In genomic region chr17:84778477-84778978, GRCm38 (mm10) we compare ENCODE assay signal across 29 mouse cellular contexts. TPM values are rescaled to one million over a fixed set of nuclear protein-coding genes. Genes with fewer than 3 reads are reported as not detected.
DNase-seq lines count a peak whose midpoint lies in the region; ATAC-seq and TF ChIP-seq lines count a peak whose summit lies in the region.
"Had no signal": no experiment of that assay in that cellular context is flagged by ENCODE, and none has a peak within 500 bp of the region (broad histone marks: within the 10 kb centered on the region; RNA-seq: fewer than 3 reads in every experiment).

No protein-coding gene starts in this region.

- no peak overlapping the region for H3K4me3 ChIP-seq in liver, embryonic 14.5 days (ENCODE audit: insufficient read depth in 1 of 2, low read depth in 2 of 2, low read length in 2 of 2)
- H3K4me3 ChIP-seq in midbrain, postnatal 0 days (ENCODE audit: low read depth, low read length) = no peak overlapping the region
- H3K4me3 ChIP-seq in kidney, embryonic 14.5 days (ENCODE audit: low read length) = no peak overlapping the region
- H3K4me3 ChIP-seq: forebrain, embryonic 13.5 days; heart, embryonic 12.5 days; hindbrain, embryonic 10.5 days; limb, embryonic 10.5 days; limb, embryonic 15.5 days; lung, embryonic 15.5 days; midbrain, embryonic 12.5 days had no signal

- H3K4me1 ChIP-seq in liver, embryonic 14.5 days (replicated peaks; ENCODE audit: control insufficient read depth in 2 of 2, insufficient read depth in 2 of 2, low read length in 1 of 2) = peaks cover 36 to 40% of the 10 kb centered on the region in 2 experiments
- no peaks in the 10 kb centered on the region for H3K4me1 ChIP-seq in midbrain, postnatal 0 days (ENCODE audit: insufficient read depth, low read length)
- no peaks in the 10 kb centered on the region for H3K4me1 ChIP-seq in kidney, embryonic 14.5 days (ENCODE audit: control insufficient read depth, insufficient read depth, low read length)
- H3K4me1 ChIP-seq: forebrain, embryonic 13.5 days; hindbrain, embryonic 10.5 days; limb, embryonic 10.5 days; limb, embryonic 15.5 days; lung, embryonic 15.5 days; midbrain, embryonic 12.5 days had no signal

- H3K9ac ChIP-seq in liver, embryonic 14.5 days (replicated peaks) = no peak overlapping the region
- H3K9ac ChIP-seq in midbrain, postnatal 0 days (replicated peaks; ENCODE audit: low read length, poor library complexity, severe bottlenecking) = no peak overlapping the region
- H3K9ac ChIP-seq in kidney, embryonic 14.5 days (ENCODE audit: low read depth, low read length) = no peak overlapping the region
- H3K9ac ChIP-seq: heart, embryonic 12.5 days; limb, embryonic 15.5 days; lung, embryonic 15.5 days; midbrain, embryonic 12.5 days had no signal

- 0 out of 2 replicates have a peak, but pooled peaks have one; percentile 11 for ATAC-seq in erythroid progenitor cell, adult 5-6 weeks (replicated peaks; ENCODE audit: low FRiP score, poor library complexity, severe bottlenecking)
- no peak for ATAC-seq in liver, embryonic 14.5 days (ENCODE audit: insufficient read depth)
- ATAC-seq in megakaryocyte-erythroid progenitor cell, adult 5-6 weeks (replicated peaks; ENCODE audit: low FRiP score, low TSS enrichment, poor library complexity, severe bottlenecking) = peak; percentile 44
- ATAC-seq in activated CD4-positive, CD25-positive, alpha-beta regulatory T cell, adult 4 months = no peak
- no peak for ATAC-seq in midbrain, postnatal 0 days (ENCODE audit: low FRiP score)
- no peak for ATAC-seq in kidney, embryonic 14.5 days (ENCODE audit: low FRiP score, low TSS enrichment)
- ATAC-seq: forebrain, embryonic 13.5 days; hindbrain, embryonic 16.5 days; intestine, embryonic 16.5 days had no signal

- peak; percentile 78 for TF ChIP-seq EP300 in liver, embryonic 14.5 days (IDR thresholded peaks at IDR 0.05; ENCODE audit: low read depth)

- no peaks in the 10 kb centered on the region for H3K9me3 ChIP-seq in liver, embryonic 14.5 days (ENCODE audit: control insufficient read depth, low read length)
- no peaks in the 10 kb centered on the region for H3K9me3 ChIP-seq in midbrain, postnatal 0 days (ENCODE audit: low read length)
- H3K9me3 ChIP-seq in kidney, embryonic 14.5 days (ENCODE audit: control insufficient read depth, low read length) = no peaks in the 10 kb centered on the region
- H3K9me3 ChIP-seq: forebrain, embryonic 13.5 days; heart, embryonic 12.5 days; hindbrain, embryonic 10.5 days; limb, embryonic 10.5 days; limb, embryonic 15.5 days; lung, embryonic 15.5 days; midbrain, embryonic 12.5 days had no signal

- intact Hi-C loops in heart, postnatal 10 days (cut with DNase I) = no loop called here

- peak; percentile 11 for DNase-seq in heart, adult 11 months
- no peak for DNase-seq in heart, postnatal 10 days
- no peak for DNase-seq in liver, embryonic 14.5 days (ENCODE audit: low read depth in 3 of 3, low spot score in 3 of 3)
- DNase-seq in midbrain, postnatal 0 days (ENCODE audit: low spot score) = no peak
- DNase-seq: adrenal gland, postnatal 10 days; cerebellum, adult 11 months; cerebellum, adult 9-11 months; gastrocnemius, postnatal 14 days; heart, adult 18-20 months; kidney, adult 8-10 months; kidney, postnatal 10 days; retina, postnatal 1 day; right cerebral cortex, postnatal 25 days; thymus, adult 18-20 months; thymus, postnatal 25 days had no signal

- peak overlapping the region; percentile 65 for H3K27ac ChIP-seq in liver, embryonic 14.5 days
- no peak overlapping the region for H3K27ac ChIP-seq in midbrain, postnatal 0 days (ENCODE audit: low read depth, low read length)
- H3K27ac ChIP-seq in kidney, embryonic 14.5 days (ENCODE audit: low read depth, low read length) = no peak overlapping the region
- H3K27ac ChIP-seq: forebrain, embryonic 13.5 days; hindbrain, embryonic 10.5 days; limb, embryonic 10.5 days; limb, embryonic 15.5 days; lung, embryonic 15.5 days; midbrain, embryonic 12.5 days had no signal

- WGBS in liver, embryonic 14.5 days (ENCODE audit: insufficient replicate concordance) = 38% methylated on average over 7 of the region's 7 CpGs
- 88% methylated on average over 7 of the region's 7 CpGs for WGBS in midbrain, postnatal 0 days
- 88% methylated on average over 7 of the region's 7 CpGs for WGBS in kidney, embryonic 14.5 days

- H3K27me3 ChIP-seq in liver, embryonic 14.5 days (ENCODE audit: control insufficient read depth, insufficient read depth, low read length) = no peaks in the 10 kb centered on the region
- H3K27me3 ChIP-seq in midbrain, postnatal 0 days (ENCODE audit: insufficient read depth, low read length) = no peaks in the 10 kb centered on the region
- no peaks in the 10 kb centered on the region for H3K27me3 ChIP-seq in kidney, embryonic 14.5 days (ENCODE audit: control insufficient read depth, insufficient read depth, low read length)
- H3K27me3 ChIP-seq: CH12.LX; forebrain, embryonic 13.5 days; heart, embryonic 12.5 days; limb, embryonic 15.5 days; lung, embryonic 15.5 days; midbrain, embryonic 12.5 days had no signal

- no peak for TF ChIP-seq CTCF in liver, embryonic 14.5 days (IDR thresholded peaks at IDR 0.05; ENCODE audit: low read depth)
- no peak for TF ChIP-seq CTCF in midbrain, postnatal 0 days (IDR thresholded peaks at IDR 0.05)

- peak overlapping the region; percentile 32 for H3K4me2 ChIP-seq in liver, embryonic 14.5 days (ENCODE audit: low read depth)
- no peak overlapping the region for H3K4me2 ChIP-seq in midbrain, postnatal 0 days (ENCODE audit: low read depth, low read length, poor library complexity, severe bottlenecking)
- H3K4me2 ChIP-seq in kidney, embryonic 14.5 days (replicated peaks; ENCODE audit: low read depth, low read length) = no peak overlapping the region
- H3K4me2 ChIP-seq: forebrain, embryonic 13.5 days; limb, embryonic 15.5 days; lung, embryonic 15.5 days; midbrain, embryonic 12.5 days had no signal

- peaks cover 11% of the 10 kb centered on the region for H3K36me3 ChIP-seq in liver, embryonic 14.5 days (replicated peaks; ENCODE audit: control insufficient read depth, insufficient read depth, low read depth)
- peaks cover 20% of the 10 kb centered on the region for H3K36me3 ChIP-seq in midbrain, postnatal 0 days (ENCODE audit: insufficient read depth, low read length)
- H3K36me3 ChIP-seq in kidney, embryonic 14.5 days (ENCODE audit: control insufficient read depth, insufficient read depth, low read length) = peaks cover 27% of the 10 kb centered on the region

RNA-seq across cellular contexts. Expression of gene Lrpprc, which starts 12.1 kb away (rescaled TPM):
- total RNA-seq in heart, postnatal 10 days (2021) = 100 to 1,000 TPM; 152 to 158 TPM
- total RNA-seq in erythroid progenitor cell, adult 5-6 weeks (2015; ENCODE audit: low replicate concordance) = 20.5 and 30.3 TPM in 2 replicates
- 31.0 and 58.3 TPM in 2 replicates for total RNA-seq in erythroid progenitor cell, adult 5-6 weeks (2017; ENCODE audit: low replicate concordance)
- 11.7 and 23.7 TPM in 2 replicates for polyA plus RNA-seq in liver, embryonic 14.5 days (2012; rRNA removed)
- 31.8 and 37.4 TPM in 2 replicates for polyA plus RNA-seq in liver, embryonic 14.5 days (2014; fragmentation: Nextera tagmentation; extraction: Ambion mirVana)
- total RNA-seq in megakaryocyte-erythroid progenitor cell, adult 5-6 weeks (2014; fragmentation: Nextera tagmentation) = 63.8 and 67.3 TPM in 2 replicates
- 115 TPM in 2 replicates for total RNA-seq in megakaryocyte-erythroid progenitor cell, adult 5-6 weeks (2017)
- polyA plus RNA-seq in activated CD4-positive, CD25-positive, alpha-beta regulatory T cell, adult 4 months (2017; shearing (Covaris generic)) = 10 to 100 TPM in 1 of 2 experiments, 1 to 10 TPM in 1; 7.6 to 10.5 TPM
- 53.5 and 68.0 TPM in 2 replicates for total RNA-seq in midbrain, postnatal 0 days (2014; rRNA removed)
- 39.1 and 41.3 TPM in 2 replicates for polyA plus RNA-seq in midbrain, postnatal 0 days (2015; fragmentation: Nextera tagmentation; extraction: Ambion mirVana)
- polyA plus RNA-seq in kidney, embryonic 14.5 days (2014; fragmentation: Nextera tagmentation; extraction: Ambion mirVana) = 26.9 and 64.7 TPM in 2 replicates

Comparison
In these comparisons a context has a peak if more than half of its experiments do, and no peak if none do; other contexts are left out.
1. ATAC-seq: peak in erythroid progenitor cell, adult 5-6 weeks (single experiment) and megakaryocyte-erythroid progenitor cell, adult 5-6 weeks (single experiment); none in liver, embryonic 14.5 days (single experiment), activated CD4-positive, CD25-positive, alpha-beta regulatory T cell, adult 4 months (single experiment), midbrain, postnatal 0 days (single experiment) and kidney, embryonic 14.5 days (single experiment).